Mouse (Mus musculus): ENCODE measurements at regions not wholly inside any gene's neighbourhood (a gene's known extent, or its start where the extent isn't known, plus 50 kb on each side); places are given as distances from the start of the nearest gene placed in this dataset.

DNA sequence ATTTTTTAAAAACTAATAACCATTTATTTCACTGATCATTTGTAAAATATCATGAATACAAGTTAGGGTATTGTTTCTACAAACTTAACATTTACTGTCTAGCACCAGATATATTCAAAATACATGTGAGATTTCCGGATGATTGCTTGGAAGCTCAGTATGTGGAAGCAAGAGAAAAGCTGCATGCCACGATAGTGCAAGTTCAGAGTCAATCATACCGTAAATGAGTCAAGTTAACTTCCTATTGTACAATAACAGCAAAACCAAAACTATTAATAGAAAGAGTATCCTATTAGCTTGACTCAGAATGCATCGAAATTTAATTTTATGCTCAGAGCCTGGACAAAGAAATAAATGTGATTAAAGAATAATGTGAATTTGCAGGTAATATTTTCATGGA is 1284.6 kb upstream of the Cited2 start:
- Histone ChIP-seq H3K4me1 (ENCODE audit: control insufficient read depth, insufficient read depth, low read length) (no peaks in the 10 kb centered on the region), H3K9me3 (replicated peaks; ENCODE audit: control insufficient read depth, low read length) (no peaks in the 10 kb centered on the region), H3K4me3 (ENCODE audit: low read depth, low read length) (no peak overlapping the region), H3K36me3 (replicated peaks; ENCODE audit: control insufficient read depth, insufficient read depth, low read depth, low read length) (no peaks in the 10 kb centered on the region), H3K4me2 (ENCODE audit: low read depth, low read length) (no peak overlapping the region), H3K27me3 (ENCODE audit: control insufficient read depth, insufficient read depth, low read length) (no peaks in the 10 kb centered on the region), H3K9ac (replicated peaks; ENCODE audit: low read length) (no peak overlapping the region), H3K27ac (replicated peaks; ENCODE audit: low read depth, low read length) (no peak overlapping the region)
- 90% methylated on average over 4 of the region's 4 CpGs for WGBS
- DNase-seq (ENCODE audit: low spot score) (no peak), ATAC-seq (replicated peaks; ENCODE audit: insufficient number of reproducible peaks, low FRiP score, low TSS enrichment, low read depth) (no peak)

DNA sequence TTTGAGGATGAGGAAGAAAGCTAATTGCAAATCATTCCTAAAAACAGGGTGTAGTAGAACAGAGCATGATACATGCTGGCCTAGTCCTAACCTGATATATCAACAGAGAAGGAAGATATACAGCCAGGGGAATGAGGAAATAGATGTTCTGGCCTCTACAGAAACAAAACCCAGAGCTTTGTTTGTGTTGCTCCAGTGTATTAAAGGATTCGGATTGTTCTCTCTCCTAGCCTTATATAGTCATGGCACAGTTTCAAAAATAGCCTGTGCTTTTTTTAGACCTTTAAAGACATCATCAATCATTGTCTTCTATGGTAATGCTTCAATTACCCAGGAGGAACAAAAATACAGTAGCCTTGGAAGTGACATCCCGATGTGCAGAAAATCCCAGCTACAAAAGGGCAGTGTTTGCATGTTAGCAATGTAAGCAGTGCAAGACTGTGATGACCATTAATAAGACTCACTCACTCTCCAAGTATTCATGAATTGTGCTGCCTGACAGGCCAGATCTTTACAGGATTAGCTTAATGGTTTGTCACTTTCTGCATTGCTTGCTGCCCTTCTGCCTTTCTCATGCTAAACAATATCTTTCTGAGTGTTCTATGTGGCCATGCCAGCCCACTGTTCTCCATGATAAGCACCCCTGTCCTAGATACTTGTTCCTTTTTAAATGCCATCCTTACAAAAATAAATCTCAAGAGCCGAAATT is 1281.9 kb upstream of the Cited2 start:
- no peaks in the 10 kb centered on the region for H3K27me3 ChIP-seq (ENCODE audit: control insufficient read depth, insufficient read depth, low read length)
- no peak overlapping the region for H3K4me3 ChIP-seq (ENCODE audit: low read depth, low read length)
- H3K27ac ChIP-seq (replicated peaks; ENCODE audit: low read depth, low read length) = no peak overlapping the region
- H3K9ac ChIP-seq (replicated peaks; ENCODE audit: low read length) = no peak overlapping the region
- WGBS = 37% methylated on average over 3 of the region's 3 CpGs
- no peak for DNase-seq (ENCODE audit: low spot score)
- H3K36me3 ChIP-seq (replicated peaks; ENCODE audit: control insufficient read depth, insufficient read depth, low read depth, low read length) = no peaks in the 10 kb centered on the region
- H3K4me2 ChIP-seq (ENCODE audit: low read depth, low read length) = no peak overlapping the region
- no peak for ATAC-seq (replicated peaks; ENCODE audit: insufficient number of reproducible peaks, low FRiP score, low TSS enrichment, low read depth)
- no peaks in the 10 kb centered on the region for H3K4me1 ChIP-seq (ENCODE audit: control insufficient read depth, insufficient read depth, low read length)
- H3K9me3 ChIP-seq (replicated peaks; ENCODE audit: control insufficient read depth, low read length) = no peaks in the 10 kb centered on the region

DNA sequence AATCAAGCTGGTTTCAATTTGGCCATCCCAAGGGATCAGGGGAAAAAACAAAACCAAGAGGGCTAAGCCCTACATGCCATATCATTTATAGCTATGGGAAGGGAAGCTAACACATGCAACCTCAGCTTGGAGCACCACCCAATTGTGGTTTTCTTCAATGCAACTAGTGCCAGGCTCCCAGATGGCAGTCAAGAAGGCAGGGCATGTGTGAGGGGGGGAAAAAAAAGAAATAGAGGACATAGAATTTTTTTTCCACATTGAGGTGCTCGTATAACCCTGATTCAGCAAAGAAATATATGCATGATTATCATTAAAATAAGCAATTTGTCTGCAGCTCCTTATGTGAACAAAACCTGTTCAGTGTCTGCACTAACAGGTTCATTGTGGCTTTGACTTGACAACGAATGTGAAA is 1281.4 kb upstream of the Cited2 start:
- Histone ChIP-seq H3K27ac (replicated peaks; ENCODE audit: low read depth, low read length) (no peak overlapping the region), H3K27me3 (ENCODE audit: control insufficient read depth, insufficient read depth, low read length) (no peaks in the 10 kb centered on the region), H3K9ac (replicated peaks; ENCODE audit: low read length) (no peak overlapping the region), H3K36me3 (replicated peaks; ENCODE audit: control insufficient read depth, insufficient read depth, low read depth, low read length) (no peaks in the 10 kb centered on the region), H3K4me2 (ENCODE audit: low read depth, low read length) (no peak overlapping the region), H3K4me3 (ENCODE audit: low read depth, low read length) (no peak overlapping the region), H3K4me1 (ENCODE audit: control insufficient read depth, insufficient read depth, low read length) (no peaks in the 10 kb centered on the region), H3K9me3 (replicated peaks; ENCODE audit: control insufficient read depth, low read length) (no peaks in the 10 kb centered on the region)
- DNase-seq (ENCODE audit: low spot score) (no peak), ATAC-seq (replicated peaks; ENCODE audit: insufficient number of reproducible peaks, low FRiP score, low TSS enrichment, low read depth) (no peak)
- WGBS = 74% methylated on average over 2 of the region's 2 CpGs

DNA sequence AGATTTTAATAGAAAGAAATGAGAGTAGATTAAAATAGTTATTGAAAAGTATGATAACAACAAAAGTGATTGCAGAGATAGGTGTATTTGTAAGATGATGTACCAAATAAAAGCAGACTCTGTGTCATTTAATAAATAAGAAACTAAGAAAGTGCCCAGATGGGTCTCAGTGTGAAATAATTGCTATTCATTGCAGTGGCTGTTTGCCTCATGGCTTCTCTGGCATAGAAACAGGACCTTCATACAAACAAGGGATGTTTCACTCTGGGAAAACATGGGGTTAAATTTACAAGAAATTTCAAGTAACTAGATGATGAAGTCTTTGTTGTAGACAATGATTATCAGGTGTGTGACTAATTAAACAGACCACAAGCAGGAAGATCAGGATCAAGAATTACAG is 1279.1 kb upstream of the Cited2 start:
- H3K4me1 ChIP-seq (ENCODE audit: control insufficient read depth, insufficient read depth, low read length) = no peaks in the 10 kb centered on the region
- ATAC-seq (replicated peaks; ENCODE audit: insufficient number of reproducible peaks, low FRiP score, low TSS enrichment, low read depth) = no peak
- no peak overlapping the region for H3K27ac ChIP-seq (replicated peaks; ENCODE audit: low read depth, low read length)

DNA sequence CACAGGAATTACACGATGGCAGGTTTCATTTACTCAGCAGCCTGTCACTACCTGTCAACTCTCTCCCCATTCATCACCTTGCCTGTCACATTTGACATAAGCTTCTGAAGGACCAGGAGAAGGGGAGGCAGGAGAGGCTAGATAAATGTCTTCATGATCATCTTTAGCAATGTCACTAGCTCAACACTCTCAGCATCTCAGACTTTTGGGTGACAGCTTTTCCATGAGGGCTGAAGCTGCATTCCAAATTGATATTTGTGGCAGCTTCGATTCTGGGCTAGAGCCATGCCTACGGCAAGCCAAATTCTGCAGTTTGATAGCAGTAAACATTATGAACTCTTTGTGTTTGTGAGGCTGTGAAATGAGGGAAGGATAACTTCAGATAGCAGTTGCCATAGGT is 1255.1 kb upstream of the Cited2 start:
- H3K36me3 ChIP-seq (replicated peaks; ENCODE audit: control insufficient read depth, insufficient read depth, low read depth, low read length) = no peaks in the 10 kb centered on the region
- ATAC-seq (replicated peaks; ENCODE audit: insufficient number of reproducible peaks, low FRiP score, low TSS enrichment, low read depth) = no peak
- 74% methylated on average over 3 of the region's 3 CpGs for WGBS

More for the DNA sequence above, 1279.1 kb upstream of the Cited2 start:
- Histone ChIP-seq H3K27me3 (ENCODE audit: control insufficient read depth, insufficient read depth, low read length) (no peaks in the 10 kb centered on the region), H3K9ac (replicated peaks; ENCODE audit: low read length) (no peak overlapping the region), H3K36me3 (replicated peaks; ENCODE audit: control insufficient read depth, insufficient read depth, low read depth, low read length) (no peaks in the 10 kb centered on the region), H3K4me2 (ENCODE audit: low read depth, low read length) (no peak overlapping the region), H3K4me3 (ENCODE audit: low read depth, low read length) (no peak overlapping the region), H3K9me3 (replicated peaks; ENCODE audit: control insufficient read depth, low read length) (no peaks in the 10 kb centered on the region)
- DNase-seq (ENCODE audit: low spot score) = no peak

DNA sequence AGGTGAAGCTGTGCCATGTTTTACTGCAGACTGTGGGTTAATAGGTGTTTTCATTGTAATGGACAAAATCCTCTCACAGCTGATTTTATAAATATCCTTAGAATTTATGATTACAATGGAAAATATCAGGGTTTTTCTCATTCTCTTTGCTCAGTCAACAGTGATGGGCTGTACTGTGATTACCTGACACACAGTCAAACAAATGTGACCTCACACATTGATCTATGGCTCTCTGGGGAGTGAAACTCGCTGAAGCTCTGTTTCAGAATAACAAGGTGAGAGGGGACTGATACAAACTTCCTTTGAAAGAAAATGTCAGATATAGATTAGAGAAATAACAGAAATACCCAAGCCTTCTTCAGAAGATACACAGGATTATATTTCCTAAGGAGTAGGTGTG is 1253.3 kb upstream of the Cited2 start:
- H3K4me1 ChIP-seq (ENCODE audit: control insufficient read depth, insufficient read depth, low read length) = no peaks in the 10 kb centered on the region
- no peaks in the 10 kb centered on the region for H3K36me3 ChIP-seq (replicated peaks; ENCODE audit: control insufficient read depth, insufficient read depth, low read depth, low read length)
- H3K27me3 ChIP-seq (ENCODE audit: control insufficient read depth, insufficient read depth, low read length) = no peaks in the 10 kb centered on the region
- no peak overlapping the region for H3K27ac ChIP-seq (replicated peaks; ENCODE audit: low read depth, low read length)
- DNase-seq (ENCODE audit: low spot score) (no peak), ATAC-seq (replicated peaks; ENCODE audit: insufficient number of reproducible peaks, low FRiP score, low TSS enrichment, low read depth) (no peak)
- WGBS = 49% methylated on average over 1 of the region's 1 CpGs
- H3K4me2 ChIP-seq (ENCODE audit: low read depth, low read length) = no peak overlapping the region
- no peak overlapping the region for H3K9ac ChIP-seq (replicated peaks; ENCODE audit: low read length)
- no peaks in the 10 kb centered on the region for H3K9me3 ChIP-seq (replicated peaks; ENCODE audit: control insufficient read depth, low read length)
- H3K4me3 ChIP-seq (ENCODE audit: low read depth, low read length) = no peak overlapping the region

More for the DNA sequence above, 1255.1 kb upstream of the Cited2 start:
- Histone ChIP-seq H3K9me3 (replicated peaks; ENCODE audit: control insufficient read depth, low read length) (no peaks in the 10 kb centered on the region), H3K27ac (replicated peaks; ENCODE audit: low read depth, low read length) (no peak overlapping the region), H3K9ac (replicated peaks; ENCODE audit: low read length) (no peak overlapping the region), H3K27me3 (ENCODE audit: control insufficient read depth, insufficient read depth, low read length) (no peaks in the 10 kb centered on the region), H3K4me2 (ENCODE audit: low read depth, low read length) (no peak overlapping the region), H3K4me1 (ENCODE audit: control insufficient read depth, insufficient read depth, low read length) (no peaks in the 10 kb centered on the region), H3K4me3 (ENCODE audit: low read depth, low read length) (no peak overlapping the region)
- no peak for DNase-seq (ENCODE audit: low spot score)

DNA sequence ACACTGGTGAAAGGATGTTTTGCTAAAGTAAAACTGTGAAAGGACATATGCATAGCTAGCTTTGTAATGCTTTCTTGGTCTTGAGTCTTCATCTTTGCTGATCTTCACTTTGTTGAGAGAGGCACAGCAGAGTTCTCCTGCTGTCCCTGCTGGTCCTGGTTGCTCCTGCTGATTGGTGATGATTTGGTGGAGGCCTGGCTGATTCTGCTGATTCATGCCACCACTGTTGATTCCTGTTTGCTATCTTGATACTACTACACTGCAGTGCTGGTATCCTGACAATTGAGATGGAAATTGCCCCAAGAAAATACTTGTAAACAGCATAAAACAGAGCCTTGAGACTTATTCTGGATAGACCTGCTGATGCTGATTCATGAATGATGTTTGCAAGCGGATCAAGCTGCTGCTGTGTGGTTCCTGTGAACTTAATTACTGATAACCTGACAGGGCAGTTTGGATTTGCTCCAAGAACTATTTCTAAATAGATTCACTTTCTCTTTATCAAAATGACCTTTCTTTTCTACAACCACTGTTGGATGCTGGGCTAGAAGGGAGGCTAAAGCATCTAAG is 1249.0 kb upstream of the Cited2 start:
- ATAC-seq (replicated peaks; ENCODE audit: insufficient number of reproducible peaks, low FRiP score, low TSS enrichment, low read depth) (no peak), DNase-seq (ENCODE audit: low spot score) (no peak)
- H3K4me3 ChIP-seq (ENCODE audit: low read depth, low read length) = no peak overlapping the region
- no peak overlapping the region for H3K4me2 ChIP-seq (ENCODE audit: low read depth, low read length)
- H3K9me3 ChIP-seq (replicated peaks; ENCODE audit: control insufficient read depth, low read length) = no peaks in the 10 kb centered on the region
- no peak overlapping the region for H3K9ac ChIP-seq (replicated peaks; ENCODE audit: low read length)
- H3K27ac ChIP-seq (replicated peaks; ENCODE audit: low read depth, low read length) = no peak overlapping the region
- WGBS = 72% methylated on average over 1 of the region's 1 CpGs
- H3K36me3 ChIP-seq (replicated peaks; ENCODE audit: control insufficient read depth, insufficient read depth, low read depth, low read length) = no peaks in the 10 kb centered on the region
- no peaks in the 10 kb centered on the region for H3K27me3 ChIP-seq (ENCODE audit: control insufficient read depth, insufficient read depth, low read length)
- H3K4me1 ChIP-seq (ENCODE audit: control insufficient read depth, insufficient read depth, low read length) = no peaks in the 10 kb centered on the region

DNA sequence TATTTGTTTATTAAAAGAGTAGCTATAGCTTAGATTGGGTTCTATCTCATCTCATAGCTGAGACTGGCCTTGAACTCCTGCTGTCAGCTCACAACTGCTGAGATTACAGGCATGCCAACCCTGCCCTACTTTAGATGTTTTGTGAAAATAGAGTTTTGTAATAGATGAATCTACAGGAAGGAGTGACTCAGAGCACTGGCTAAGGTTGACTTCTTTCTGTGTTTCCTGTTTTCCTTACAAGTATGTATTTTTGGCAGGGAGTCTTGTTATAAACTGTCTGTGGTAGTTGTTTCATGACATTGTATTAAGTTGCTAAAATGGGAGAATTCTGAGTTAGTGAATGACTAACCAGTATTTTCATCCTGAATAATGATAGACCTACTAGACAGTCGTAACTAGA is 1224.4 kb upstream of the Cited2 start:
- Histone ChIP-seq H3K9ac (replicated peaks; ENCODE audit: low read length) (no peak overlapping the region), H3K36me3 (replicated peaks; ENCODE audit: control insufficient read depth, insufficient read depth, low read depth, low read length) (no peaks in the 10 kb centered on the region), H3K9me3 (replicated peaks; ENCODE audit: control insufficient read depth, low read length) (no peaks in the 10 kb centered on the region), H3K27me3 (ENCODE audit: control insufficient read depth, insufficient read depth, low read length) (no peaks in the 10 kb centered on the region), H3K4me3 (ENCODE audit: low read depth, low read length) (no peak overlapping the region), H3K4me1 (ENCODE audit: control insufficient read depth, insufficient read depth, low read length) (no peaks in the 10 kb centered on the region), H3K27ac (replicated peaks; ENCODE audit: low read depth, low read length) (no peak overlapping the region), H3K4me2 (ENCODE audit: low read depth, low read length) (no peak overlapping the region)
- ATAC-seq (replicated peaks; ENCODE audit: insufficient number of reproducible peaks, low FRiP score, low TSS enrichment, low read depth) (no peak), DNase-seq (ENCODE audit: low spot score) (no peak)
- 74% methylated on average over 1 of the region's 1 CpGs for WGBS

Data from embryonic facial prominence, embryonic 11.5 days (tissue).